ENCODE assay signal across 10 mouse cellular contexts in genomic region chr4:155359560-155360464, GRCm38 (mm10). TPM values are rescaled to one million over a fixed set of nuclear protein-coding genes. Genes with fewer than 3 reads are reported as not detected.
DNase-seq lines count a peak whose midpoint lies in the region; ATAC-seq and TF ChIP-seq lines count a peak whose summit lies in the region.
"Had no signal": no experiment of that assay in that cellular context is flagged by ENCODE, and none has a peak within 500 bp of the region (broad histone marks: within the 10 kb centered on the region; RNA-seq: fewer than 3 reads in every experiment).

No protein-coding gene starts in this region.

- peak; percentile 59 for DNase-seq in cerebellum, adult 11-12 months
- DNase-seq in cerebellum, postnatal 25 days = no peak
- DNase-seq in ES-E14 (ENCODE audit: low read depth, low spot score) = no peak
- peak; percentile 79 for DNase-seq in kidney, adult 9 months
- DNase-seq in left cerebral cortex, adult 9 months (ENCODE audit: low spot score in 2 of 2) = no peak

- H3K4me3 ChIP-seq in ES-E14 (ENCODE audit: insufficient read depth in 1 of 2, low read depth in 1 of 2, low read length in 2 of 2, poor library complexity in 1 of 2, severe bottlenecking in 1 of 2) = peak overlapping the region; percentile 29 to 30; a peak in 3 of 4 replicates
- peak overlapping the region; percentile 51 for H3K4me3 ChIP-seq in lung, embryonic 16.5 days (ENCODE audit: low read length)

- WGBS in lung, embryonic 16.5 days = 25% methylated on average over 12 of the region's 12 CpGs

- no peak overlapping the region for H3K27ac ChIP-seq in ES-E14 (ENCODE audit: insufficient read depth, low read depth, low read length, poor library complexity, severe bottlenecking)
- no peak overlapping the region for H3K27ac ChIP-seq in lung, embryonic 16.5 days (ENCODE audit: low read length)
- H3K27ac ChIP-seq: macrophage had no signal

- peak overlapping the region; percentile 39 for H3K4me2 ChIP-seq in lung, embryonic 16.5 days (ENCODE audit: low read depth, low read length)

- H3K9me3 ChIP-seq in ES-E14 (ENCODE audit: control insufficient read depth, insufficient read depth, low read depth, low read length) = no peaks in the 10 kb centered on the region
- no peaks in the 10 kb centered on the region for H3K9me3 ChIP-seq in lung, embryonic 16.5 days (ENCODE audit: control insufficient read depth, low read length)
- H3K9me3 ChIP-seq: heart, embryonic 12.5 days had no signal

- peak overlapping the region; percentile 32; the same call in 1 of the 2 replicates for H3K9ac ChIP-seq in ES-E14 (ENCODE audit: insufficient read depth, low read depth, low read length, poor library complexity, severe bottlenecking)
- no peak overlapping the region for H3K9ac ChIP-seq in lung, embryonic 16.5 days (ENCODE audit: low read length)

- H3K36me3 ChIP-seq in ES-E14 (ENCODE audit: control insufficient read depth, insufficient read depth, low read length, poor library complexity, severe bottlenecking) = peaks cover 7% of the 10 kb centered on the region; the same call in 1 of the 2 replicates
- H3K36me3 ChIP-seq in lung, embryonic 16.5 days (ENCODE audit: control insufficient read depth, insufficient read depth, low read length) = no peaks in the 10 kb centered on the region
- H3K36me3 ChIP-seq: heart, embryonic 12.5 days had no signal

- in situ Hi-C loops in ES-E14 (cut with MboI; ENCODE audit: low sequenced_read_pairs in 2 of 2, unreplicated experiment in 2 of 2) = no loop called here

- no peak for ATAC-seq in lung, embryonic 16.5 days (ENCODE audit: low read depth)
- no peak for ATAC-seq in erythroid progenitor cell, adult 5-6 weeks (replicated peaks; ENCODE audit: low FRiP score, poor library complexity, severe bottlenecking)
- ATAC-seq in megakaryocyte, adult 5-6 weeks (ENCODE audit: poor library complexity, severe bottlenecking) = no peak

- peaks cover 0 to 15% of the 10 kb centered on the region in 2 experiments; a peak in 2 of 4 replicates for H3K4me1 ChIP-seq in ES-E14 (ENCODE audit: control insufficient read depth in 2 of 2, insufficient read depth in 2 of 2, low read length in 2 of 2, poor library complexity in 1 of 2)
- H3K4me1 ChIP-seq in lung, embryonic 16.5 days (replicated peaks; ENCODE audit: control insufficient read depth, insufficient read depth, low read length) = no peaks in the 10 kb centered on the region; the same call in 1 of the 2 replicates

- peaks cover 33% of the 10 kb centered on the region for H3K27me3 ChIP-seq in lung, embryonic 16.5 days (ENCODE audit: control insufficient read depth, insufficient read depth, low read depth, low read length)

TF ChIP-seq in ES-E14, 5 proteins besides CTCF, POLR2A, EP300 and RAD21:
- no peak for TF ChIP-seq ZC3H11A (IDR thresholded peaks at IDR 0.05; ENCODE audit: borderline replicate concordance, low read depth, low read length)
- TF ChIP-seq HCFC1 (IDR thresholded peaks at IDR 0.05; ENCODE audit: borderline replicate concordance, insufficient read depth, low read length) = no peak
- no peak for TF ChIP-seq MAFK (IDR thresholded peaks at IDR 0.05; ENCODE audit: insufficient read depth, low read depth, low read length)
- TF ChIP-seq ZNF384 (IDR thresholded peaks at IDR 0.05; ENCODE audit: low read depth, low read length) = no peak
- no peak for TF ChIP-seq CHD2 (IDR thresholded peaks at IDR 0.05; ENCODE audit: low read depth, low read length)

RNA-seq across cellular contexts. Expression of gene Prkcz, which starts 1.3 kb away (rescaled TPM):
- 17.0 and 19.5 TPM in 2 replicates for total RNA-seq in ES-E14 (2012; rRNA removed)
- 20.6 and 21.1 TPM in 2 replicates for polyA plus RNA-seq in lung, embryonic 16.5 days (2015; fragmentation: Nextera tagmentation; extraction: Ambion mirVana)
- total RNA-seq in erythroid progenitor cell, adult 5-6 weeks (2015; ENCODE audit: low replicate concordance) = 12.2 TPM in 1 of 2 replicates, not detected in the other
- not detected in 2 replicates for total RNA-seq in erythroid progenitor cell, adult 5-6 weeks (2017; ENCODE audit: low replicate concordance)
- total RNA-seq in megakaryocyte, adult 5-6 weeks (2015) = 0.07 TPM in 1 of 2 replicates, not detected in the other
- 0.12 and 0.18 TPM in 2 replicates for total RNA-seq in megakaryocyte, adult 5-6 weeks (2017)
- polyA plus RNA-seq: macrophage had no signal

RNA-seq across cellular contexts. Expression of gene Gabrd, which starts 38.1 kb away (rescaled TPM):
- not detected in 2 replicates for total RNA-seq in ES-E14 (2012; rRNA removed)
- 0.08 and 0.16 TPM in 2 replicates for polyA plus RNA-seq in lung, embryonic 16.5 days (2015; fragmentation: Nextera tagmentation; extraction: Ambion mirVana)
- not detected in 2 replicates for total RNA-seq in erythroid progenitor cell, adult 5-6 weeks (2015; ENCODE audit: low replicate concordance)
- not detected in 2 replicates for total RNA-seq in erythroid progenitor cell, adult 5-6 weeks (2017; ENCODE audit: low replicate concordance)
- 0.25 TPM in 1 of 2 replicates, not detected in the other for total RNA-seq in megakaryocyte, adult 5-6 weeks (2015)
- 0.11 TPM in 1 of 2 replicates, not detected in the other for total RNA-seq in megakaryocyte, adult 5-6 weeks (2017)
- polyA plus RNA-seq: heart, embryonic 12.5 days had no signal

RNA-seq across cellular contexts. Expression of gene Cfap74, which starts 49.2 kb away (rescaled TPM):
- total RNA-seq in ES-E14 (2012; rRNA removed) = 4.8 and 5.0 TPM in 2 replicates
- 2.8 and 3.0 TPM in 2 replicates for polyA plus RNA-seq in lung, embryonic 16.5 days (2015; fragmentation: Nextera tagmentation; extraction: Ambion mirVana)
- total RNA-seq in erythroid progenitor cell, adult 5-6 weeks (2015; ENCODE audit: low replicate concordance) = not detected in 2 replicates
- total RNA-seq in erythroid progenitor cell, adult 5-6 weeks (2017; ENCODE audit: low replicate concordance) = not detected in 2 replicates
- total RNA-seq in megakaryocyte, adult 5-6 weeks (2015) = 0.25 TPM in 1 of 2 replicates, not detected in the other
- total RNA-seq in megakaryocyte, adult 5-6 weeks (2017) = 0.04 and 0.07 TPM in 2 replicates

Comparison
In these comparisons a context has a peak if more than half of its experiments do, and no peak if none do; other contexts are left out.
1. DNase-seq: peak in cerebellum, adult 11-12 months (single experiment) and kidney, adult 9 months (single experiment); none in cerebellum, postnatal 25 days (0 of 2), ES-E14 (single experiment) and left cerebral cortex, adult 9 months (0 of 2).